Comparison of ENCODE assay signal across 15 mouse cellular contexts in genomic region chr1:100041808-100042207, GRCm38 (mm10).
"Had no signal": no experiment of that assay in that cellular context is flagged by ENCODE, and none has a peak within 500 bp of the region (broad histone marks: within the 10 kb centered on the region; RNA-seq: fewer than 3 reads in every experiment).

No protein-coding gene starts in this region.

- DNase-seq: retina, postnatal 1 day; right cerebral cortex, adult 18-20 months; right cerebral cortex, postnatal 14 days; right cerebral cortex, postnatal 25 days; right cerebral cortex, postnatal 4 days; spleen, adult 18-20 months; thymus, adult 18-20 months; thymus, adult 2 months; thymus, postnatal 14 days; thymus, postnatal 25 days; thymus, postnatal 36 days; thymus, postnatal 4 days had no signal

- H3K4me2 ChIP-seq: neural tube, embryonic 15.5 days; stomach, embryonic 15.5 days had no signal

- H3K27me3 ChIP-seq: neural tube, embryonic 15.5 days; stomach, embryonic 15.5 days had no signal

- H3K9me3 ChIP-seq: neural tube, embryonic 15.5 days; stomach, embryonic 15.5 days had no signal

- H3K36me3 ChIP-seq: neural tube, embryonic 15.5 days; stomach, embryonic 15.5 days had no signal

- H3K9ac ChIP-seq: neural tube, embryonic 15.5 days; stomach, embryonic 15.5 days had no signal

- H3K4me3 ChIP-seq: neural tube, embryonic 15.5 days; stomach, embryonic 15.5 days had no signal

- H3K27ac ChIP-seq: neural tube, embryonic 15.5 days; stomach, embryonic 15.5 days; stomach, postnatal 0 days had no signal

- H3K4me1 ChIP-seq: neural tube, embryonic 15.5 days; stomach, embryonic 15.5 days had no signal
